ENCODE assay signal across 9 mouse cellular contexts in the genomic region with DNA sequence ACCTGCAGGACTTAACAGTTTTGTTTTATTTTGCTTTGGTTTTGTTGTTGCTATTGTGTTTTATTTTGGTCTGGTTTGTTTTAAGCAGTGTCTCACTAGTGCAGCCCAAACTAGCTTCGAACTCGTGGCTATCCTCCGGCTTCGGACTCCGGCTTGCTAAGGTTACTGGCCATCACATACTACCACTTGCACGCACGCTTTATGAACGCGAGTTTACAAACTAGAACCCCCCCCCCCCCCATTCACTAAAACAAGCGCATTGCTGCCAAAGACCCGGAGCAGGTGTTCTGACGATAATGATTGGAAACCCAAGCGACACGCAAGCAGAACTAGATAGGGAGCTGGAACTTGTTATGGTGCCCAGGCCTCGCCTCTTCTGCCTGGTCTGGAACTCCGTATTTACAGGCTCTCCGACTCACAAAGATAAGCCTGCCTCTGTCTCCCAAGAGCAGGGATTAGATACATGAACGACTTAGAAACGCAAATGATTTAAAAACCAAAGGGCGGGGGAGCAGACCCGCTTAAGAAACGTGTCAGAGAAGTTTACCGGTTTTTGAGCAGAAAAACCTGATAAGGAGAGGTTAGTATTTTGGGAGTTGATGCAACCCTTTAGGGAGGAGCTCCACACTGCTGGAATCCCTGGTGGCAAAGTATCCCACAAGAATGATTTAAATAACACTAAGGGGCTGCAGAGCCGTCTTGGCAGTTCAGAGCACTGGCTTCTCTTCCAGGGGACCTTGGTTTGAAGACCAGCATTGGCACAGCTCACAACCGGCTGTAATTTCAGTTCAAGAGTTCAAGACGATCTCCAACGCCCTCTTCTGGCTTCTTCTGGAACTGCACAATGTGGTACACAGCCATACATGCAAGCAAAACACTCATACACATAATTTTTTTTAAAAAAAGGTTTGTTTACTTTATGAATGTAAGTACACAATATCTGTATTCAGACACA. TPM values are rescaled to one million over a fixed set of nuclear protein-coding genes. Genes with fewer than 3 reads are reported as not detected.
DNase-seq lines count a peak whose midpoint lies in the region; ATAC-seq and TF ChIP-seq lines count a peak whose summit lies in the region.
"Had no signal": no experiment of that assay in that cellular context is flagged by ENCODE, and none has a peak within 500 bp of the region (broad histone marks: within the 10 kb centered on the region; RNA-seq: fewer than 3 reads in every experiment).

No protein-coding gene starts in this region.

- H3K9ac ChIP-seq in liver, adult 2 months (ENCODE audit: low read depth, low read length): peak overlapping the region; percentile 60
- 0 out of 2 replicates have a peak overlapping the region, but pooled peaks have one; percentile 42 for H3K9ac ChIP-seq in midbrain, postnatal 0 days (replicated peaks; ENCODE audit: low read length, poor library complexity, severe bottlenecking)

- H3K4me3 ChIP-seq in C2C12 (ENCODE audit: insufficient read depth, poor library complexity, severe bottlenecking): peak overlapping the region; percentile 93
- peak overlapping the region; percentile 90 for H3K4me3 ChIP-seq in liver, adult 2 months (ENCODE audit: insufficient read depth, low read depth, low read length)
- H3K4me3 ChIP-seq in midbrain, postnatal 0 days (ENCODE audit: low read depth, low read length): peak overlapping the region; percentile 82
- peak overlapping the region; percentile 82 for H3K4me3 ChIP-seq in testis, adult 2 months (ENCODE audit: control insufficient read depth, low read depth, low read length)

- peak; percentile 93 for DNase-seq in ZHBTc4 (ENCODE audit: low read depth, low spot score)
- peak; percentile 54 for DNase-seq in gastrocnemius, postnatal 14 days
- DNase-seq in liver, adult 2 months (ENCODE audit: extremely low read depth, low read depth, low spot score): peak; percentile 70
- peak; percentile 86 for DNase-seq in midbrain, postnatal 0 days (ENCODE audit: low spot score)

- peaks cover 44% of the 10 kb centered on the region for H3K79me2 ChIP-seq in C2C12 (ENCODE audit: control insufficient read depth, insufficient read depth)
- H3K79me2 ChIP-seq in liver, adult 2 months (ENCODE audit: control insufficient read depth, insufficient read depth, low read length): peaks cover 8% of the 10 kb centered on the region; the same call in 1 of the 2 replicates

- peak overlapping the region; percentile 62 for H3K4me2 ChIP-seq in midbrain, postnatal 0 days (ENCODE audit: low read depth, low read length, poor library complexity, severe bottlenecking)

- peak; percentile 56 for ATAC-seq in common myeloid progenitor, adult 5-6 weeks (replicated peaks; ENCODE audit: low read depth, poor library complexity, severe bottlenecking)
- ATAC-seq in inflammation-experienced regulatory T-cells, adult 6 months: peak; percentile 30
- ATAC-seq in midbrain, postnatal 0 days (ENCODE audit: low FRiP score): peak; percentile 35

- no peak for TF ChIP-seq POLR2A in liver, adult 2 months (IDR thresholded peaks at IDR 0.05; ENCODE audit: extremely low read depth, insufficient read depth, low read length)
- no peak for TF ChIP-seq POLR2A in testis, adult 2 months (IDR thresholded peaks at IDR 0.05; ENCODE audit: control insufficient read depth, low read depth, low read length)

- H3K4me1 ChIP-seq in liver, adult 2 months (ENCODE audit: control insufficient read depth, insufficient read depth, low read length): peaks cover 5% of the 10 kb centered on the region; the same call in 1 of the 2 replicates
- H3K4me1 ChIP-seq in midbrain, postnatal 0 days (ENCODE audit: insufficient read depth, low read length): no peaks in the 10 kb centered on the region
- H3K4me1 ChIP-seq in testis, adult 2 months (ENCODE audit: control insufficient read depth, insufficient read depth, low read length): peaks cover 2% of the 10 kb centered on the region

- H3K27ac ChIP-seq in liver, adult 2 months (replicated peaks; ENCODE audit: insufficient read depth, low read depth, low read length): peak overlapping the region; percentile 70
- peak overlapping the region; percentile 88 for H3K27ac ChIP-seq in midbrain, postnatal 0 days (ENCODE audit: low read depth, low read length)
- peak overlapping the region; percentile 63 for H3K27ac ChIP-seq in testis, adult 2 months (ENCODE audit: control insufficient read depth, insufficient read depth, low read depth, low read length)

- H3K36me3 ChIP-seq in C2C12 (ENCODE audit: control insufficient read depth, insufficient read depth): peaks cover 11% of the 10 kb centered on the region
- H3K36me3 ChIP-seq in liver, adult 2 months (ENCODE audit: control insufficient read depth, insufficient read depth, low read length): no peaks in the 10 kb centered on the region
- H3K36me3 ChIP-seq in midbrain, postnatal 0 days (ENCODE audit: insufficient read depth, low read length): no peaks in the 10 kb centered on the region
- H3K36me3 ChIP-seq in testis, adult 2 months (ENCODE audit: control insufficient read depth, insufficient read depth, low read length): no peaks in the 10 kb centered on the region

- H3ac ChIP-seq in C2C12 (ENCODE audit: control insufficient read depth, insufficient read length, low read depth): peak overlapping the region; percentile 51

- H3K27me3 ChIP-seq in C2C12 (ENCODE audit: control insufficient read depth, insufficient read depth, insufficient read length): no peaks in the 10 kb centered on the region
- H3K27me3 ChIP-seq in liver, adult 2 months (ENCODE audit: control insufficient read depth, insufficient read depth, low read length): no peaks in the 10 kb centered on the region
- H3K27me3 ChIP-seq in midbrain, postnatal 0 days (ENCODE audit: insufficient read depth, low read length): no peaks in the 10 kb centered on the region
- no peaks in the 10 kb centered on the region for H3K27me3 ChIP-seq in testis, adult 2 months (ENCODE audit: control insufficient read depth, insufficient read depth, low read length)

- no peaks in the 10 kb centered on the region for H3K9me3 ChIP-seq in midbrain, postnatal 0 days (ENCODE audit: low read length)

- intact Hi-C loops in gastrocnemius, postnatal 14 days (cut with DNase I; ENCODE audit: low total_unique reads): loop anchor here (5.0 kb wide), 1 partner anchor 68 kb away; no protein-coding TSS in a partner anchor

- WGBS in liver, adult 2 months: 1% methylated on average over 27 of the region's 27 CpGs
- WGBS in midbrain, postnatal 0 days: under 1% methylated on average over 27 of the region's 27 CpGs

- H3K79me3 ChIP-seq in C2C12 (ENCODE audit: low read depth): peaks cover 40% of the 10 kb centered on the region

- TF ChIP-seq CTCF in C2C12 (IDR thresholded peaks at IDR 0.05; ENCODE audit: control insufficient read depth, insufficient read depth, insufficient read length): peak; percentile 10
- peak; percentile 61 for TF ChIP-seq CTCF in liver, adult 2 months (IDR thresholded peaks at IDR 0.05; ENCODE audit: low read depth, low read length)
- TF ChIP-seq CTCF in midbrain, postnatal 0 days (IDR thresholded peaks at IDR 0.05): peak; percentile 83
- peak; percentile 40; the same call in 1 of the 2 replicates for TF ChIP-seq CTCF in testis, adult 2 months (IDR thresholded peaks at IDR 0.05; ENCODE audit: control insufficient read depth, insufficient read depth, insufficient replicate concordance, low read depth, low read length)

RNA-seq across cellular contexts. Expression of gene Cabin1, which starts 0.7 kb away (rescaled TPM):
- polyA plus RNA-seq in C2C12 (2012; fragmentation: generic; extraction: Trizol): 24.5 TPM
- total RNA-seq in common myeloid progenitor, adult 5-6 weeks (2017): 23.0 and 38.6 TPM in 2 replicates
- total RNA-seq in gastrocnemius, postnatal 14 days (2021): 10 to 100 TPM in 1 of 2 experiments, 1 to 10 TPM in 1; 9.6 to 10.9 TPM
- polyA plus RNA-seq in inflammation-experienced regulatory T-cells, adult 6 months (2017; shearing (Covaris generic)): 10 to 100 TPM; 24.8 to 27.1 (median 26.2) TPM
- total RNA-seq in liver, adult 2 months (2014; rRNA removed): 7.8 and 12.7 TPM in 2 replicates
- polyA plus RNA-seq in liver, adult 2 months (2012; rRNA removed): 7.7 and 10.1 TPM in 2 replicates
- total RNA-seq in midbrain, postnatal 0 days (2014; rRNA removed): 83.4 and 93.3 TPM in 2 replicates
- 30.1 and 31.6 TPM in 2 replicates for polyA plus RNA-seq in midbrain, postnatal 0 days (2015; fragmentation: Nextera tagmentation; extraction: Ambion mirVana)
- 19.7 and 20.0 TPM in 2 replicates for polyA plus RNA-seq in testis, adult 2 months (2012; rRNA removed)

RNA-seq across cellular contexts. Expression of gene Ddt, which starts 8.4 kb away (rescaled TPM):
- polyA plus RNA-seq in C2C12 (2012; fragmentation: generic; extraction: Trizol): 27.9 TPM
- total RNA-seq in common myeloid progenitor, adult 5-6 weeks (2017): 36.5 and 63.9 TPM in 2 replicates
- 10 to 100 TPM; 36.8 to 39.9 TPM for total RNA-seq in gastrocnemius, postnatal 14 days (2021)
- 10 to 100 TPM; 63.4 to 95.0 (median 86.4) TPM for polyA plus RNA-seq in inflammation-experienced regulatory T-cells, adult 6 months (2017; shearing (Covaris generic))
- 347 and 388 TPM in 2 replicates for total RNA-seq in liver, adult 2 months (2014; rRNA removed)
- 898 and 914 TPM in 2 replicates for polyA plus RNA-seq in liver, adult 2 months (2012; rRNA removed)
- 71.1 and 72.9 TPM in 2 replicates for total RNA-seq in midbrain, postnatal 0 days (2014; rRNA removed)
- 92.9 and 102 TPM in 2 replicates for polyA plus RNA-seq in midbrain, postnatal 0 days (2015; fragmentation: Nextera tagmentation; extraction: Ambion mirVana)
- 310 and 393 TPM in 2 replicates for polyA plus RNA-seq in testis, adult 2 months (2012; rRNA removed)

RNA-seq across cellular contexts. Expression of gene Gm20441, which starts 16.0 kb away (rescaled TPM):
- polyA plus RNA-seq in C2C12 (2012; fragmentation: generic; extraction: Trizol): not detected
- total RNA-seq in common myeloid progenitor, adult 5-6 weeks (2017): not detected in 2 replicates
- total RNA-seq in gastrocnemius, postnatal 14 days (2021): not detected
- not detected for polyA plus RNA-seq in inflammation-experienced regulatory T-cells, adult 6 months (2017; shearing (Covaris generic))
- total RNA-seq in liver, adult 2 months (2014; rRNA removed): not detected in 2 replicates
- 0.37 and 0.80 TPM in 2 replicates for polyA plus RNA-seq in liver, adult 2 months (2012; rRNA removed)
- not detected in 2 replicates for total RNA-seq in midbrain, postnatal 0 days (2014; rRNA removed)
- polyA plus RNA-seq in midbrain, postnatal 0 days (2015; fragmentation: Nextera tagmentation; extraction: Ambion mirVana): not detected in 2 replicates
- polyA plus RNA-seq in testis, adult 2 months (2012; rRNA removed): 0.19 TPM in 1 of 2 replicates, not detected in the other
- total RNA-seq: layer of hippocampus, postnatal 25 days had no signal

RNA-seq across cellular contexts. Expression of gene Gstt3, which starts 16.4 kb away (rescaled TPM):
- polyA plus RNA-seq in C2C12 (2012; fragmentation: generic; extraction: Trizol): 0.13 TPM
- total RNA-seq in common myeloid progenitor, adult 5-6 weeks (2017): 2.3 and 7.5 TPM in 2 replicates
- 1 to 10 TPM; 5.3 to 7.5 TPM for total RNA-seq in gastrocnemius, postnatal 14 days (2021)
- polyA plus RNA-seq in inflammation-experienced regulatory T-cells, adult 6 months (2017; shearing (Covaris generic)): 10 to 100 TPM in 1 of 3 experiments, 1 to 10 TPM in 2; 9.0 to 12.7 (median 9.3) TPM
- 126 and 181 TPM in 2 replicates for total RNA-seq in liver, adult 2 months (2014; rRNA removed)
- polyA plus RNA-seq in liver, adult 2 months (2012; rRNA removed): 198 and 213 TPM in 2 replicates
- total RNA-seq in midbrain, postnatal 0 days (2014; rRNA removed): 3.6 and 7.7 TPM in 2 replicates
- polyA plus RNA-seq in midbrain, postnatal 0 days (2015; fragmentation: Nextera tagmentation; extraction: Ambion mirVana): 2.5 and 2.8 TPM in 2 replicates
- 40.0 and 41.9 TPM in 2 replicates for polyA plus RNA-seq in testis, adult 2 months (2012; rRNA removed)

RNA-seq across cellular contexts. Expression of gene Gstt1, which starts 33.6 kb away (rescaled TPM):
- polyA plus RNA-seq in C2C12 (2012; fragmentation: generic; extraction: Trizol): 0.76 TPM
- 0.63 and 0.96 TPM in 2 replicates for total RNA-seq in common myeloid progenitor, adult 5-6 weeks (2017)
- total RNA-seq in gastrocnemius, postnatal 14 days (2021): 1 to 10 TPM; 7.0 to 8.2 TPM
- polyA plus RNA-seq in inflammation-experienced regulatory T-cells, adult 6 months (2017; shearing (Covaris generic)): 1 to 10 TPM; 1.7 to 3.6 (median 2.2) TPM
- 458 and 622 TPM in 2 replicates for total RNA-seq in liver, adult 2 months (2014; rRNA removed)
- 1,012 and 1,223 TPM in 2 replicates for polyA plus RNA-seq in liver, adult 2 months (2012; rRNA removed)
- total RNA-seq in midbrain, postnatal 0 days (2014; rRNA removed): 22.6 and 37.1 TPM in 2 replicates
- polyA plus RNA-seq in midbrain, postnatal 0 days (2015; fragmentation: Nextera tagmentation; extraction: Ambion mirVana): 21.4 and 26.2 TPM in 2 replicates
- polyA plus RNA-seq in testis, adult 2 months (2012; rRNA removed): 7.0 and 8.9 TPM in 2 replicates

Comparison
In these comparisons a context has a peak if more than half of its experiments do, and no peak if none do; other contexts are left out.
1. Peak in every context shown above with its lines: DNase-seq, ATAC-seq, H3K4me3 ChIP-seq and H3K27ac ChIP-seq.
2. CTCF ChIP-seq: peak in every context shown above with its lines; median percentile 83 in midbrain, postnatal 0 days; 61 in liver, adult 2 months; 40 in testis, adult 2 months; 10 in C2C12.